Mouse (Mus musculus): ENCODE data around the gene Rhot2. TPM values are rescaled to one million over a fixed set of nuclear protein-coding genes. Genes with fewer than 3 reads are reported as not detected.

Gene Rhot2
- total RNA-seq (2012; rRNA removed), result 36.8 and 52.6 TPM in 2 replicates

DNA sequence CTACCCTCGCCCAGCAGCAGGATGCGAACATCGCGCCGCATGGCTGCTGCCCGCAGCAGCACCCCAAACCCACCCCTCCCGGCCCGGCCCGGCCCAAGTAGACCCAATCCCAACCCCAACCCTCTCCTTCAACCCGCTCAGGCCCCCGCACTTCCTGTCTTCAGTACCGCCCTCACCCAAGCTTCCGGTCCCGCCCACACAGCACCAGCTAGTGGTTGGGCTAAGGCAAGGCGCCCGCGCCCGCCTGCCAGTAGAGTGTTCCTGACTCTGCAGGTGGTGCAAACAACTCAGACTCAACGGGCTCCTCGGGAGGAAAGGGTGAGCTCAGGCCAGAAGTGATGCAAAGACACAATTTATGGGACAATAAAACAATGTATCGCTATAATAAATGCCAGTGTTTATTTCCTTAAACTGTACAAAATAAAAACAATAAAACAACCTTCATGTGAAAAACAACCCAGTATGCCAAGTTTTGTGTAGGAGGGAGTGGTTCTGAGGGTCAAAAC lies at the start of gene Rhot2:
Gene Rhot2 (minus strand): TSS at position 456 of the 506 bp plus-strand sequence.
- no peaks in the 10 kb centered on the region for H3K9me3 ChIP-seq (ENCODE audit: control insufficient read depth, insufficient read depth, low read depth, low read length)
- peak within 1 kb of the TSS; percentile 88 to 93 for H3K4me3 ChIP-seq (ENCODE audit: insufficient read depth in 1 of 2, low read depth in 1 of 2, low read length in 2 of 2, poor library complexity in 1 of 2, severe bottlenecking in 1 of 2)
- peak within 1 kb of the TSS; percentile 22; the same call in 1 of the 2 replicates for H3K27ac ChIP-seq (ENCODE audit: insufficient read depth, low read depth, low read length, poor library complexity, severe bottlenecking)
- peak; percentile 83 for DNase-seq (ENCODE audit: low read depth, low spot score)
- peak within 1 kb of the TSS; percentile 94 for H3K9ac ChIP-seq (ENCODE audit: insufficient read depth, low read depth, low read length, poor library complexity, severe bottlenecking)
- TF ChIP-seq CHD2 (IDR thresholded peaks at IDR 0.05; ENCODE audit: low read depth, low read length), result no peak
- no peak for TF ChIP-seq ZC3H11A (IDR thresholded peaks at IDR 0.05; ENCODE audit: borderline replicate concordance, low read depth, low read length)
- no peak for TF ChIP-seq ZNF384 (IDR thresholded peaks at IDR 0.05; ENCODE audit: low read depth, low read length)
- no peak for TF ChIP-seq MAFK (IDR thresholded peaks at IDR 0.05; ENCODE audit: insufficient read depth, low read depth, low read length)
- TF ChIP-seq HCFC1 (IDR thresholded peaks at IDR 0.05; ENCODE audit: borderline replicate concordance, insufficient read depth, low read length), result no peak
- peaks cover 2 to 6% of the 10 kb centered on the region in 2 experiments; a peak in 1 of 4 replicates for H3K4me1 ChIP-seq (ENCODE audit: control insufficient read depth in 2 of 2, insufficient read depth in 2 of 2, low read length in 2 of 2, poor library complexity in 1 of 2)
- in situ Hi-C loops (cut with MboI; ENCODE audit: low sequenced_read_pairs in 2 of 2, unreplicated experiment in 2 of 2), result no loop called here
- H3K36me3 ChIP-seq (ENCODE audit: control insufficient read depth, insufficient read depth, low read length, poor library complexity, severe bottlenecking), result peaks cover 37% of the 10 kb centered on the region

DNA sequence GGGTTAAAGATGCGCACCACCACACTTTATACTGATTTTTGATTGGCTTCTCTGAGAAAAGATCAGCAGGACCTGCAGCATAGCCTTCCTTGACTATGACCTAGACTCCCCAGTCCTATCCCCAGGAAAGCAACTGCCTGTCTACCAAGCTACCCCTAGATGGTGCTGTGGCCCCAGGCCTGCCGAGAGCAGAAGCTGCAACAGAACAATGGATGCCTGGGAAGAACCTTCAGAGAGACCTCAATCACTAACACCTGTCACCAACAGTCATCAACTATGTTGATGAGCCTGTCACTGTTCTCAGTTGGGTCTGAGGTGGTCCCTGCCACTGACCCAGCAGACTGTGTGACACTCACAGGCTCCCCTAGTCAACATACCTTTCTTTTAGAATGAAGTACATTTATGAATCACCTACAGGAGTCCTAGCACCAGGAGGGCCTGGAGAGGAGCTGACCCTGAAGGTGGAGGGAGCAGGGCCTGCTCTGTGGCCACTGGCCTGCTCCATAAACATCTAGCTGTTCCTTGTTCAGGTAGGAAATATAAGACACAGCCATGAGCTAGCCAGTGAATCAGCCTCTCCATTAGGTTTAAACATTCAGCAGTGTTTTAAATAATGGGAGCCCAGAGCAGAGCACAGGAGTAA lies 49.4 kb upstream of the Rhot2 start:
- H3K4me1 ChIP-seq (ENCODE audit: control insufficient read depth in 2 of 2, insufficient read depth in 2 of 2, low read length in 2 of 2, poor library complexity in 1 of 2), result peaks cover 0 to 3% of the 10 kb centered on the region in 2 experiments; a peak in 1 of 4 replicates
- H3K36me3 ChIP-seq (ENCODE audit: control insufficient read depth, insufficient read depth, low read length, poor library complexity, severe bottlenecking), result peaks cover 4% of the 10 kb centered on the region; the same call in 1 of the 2 replicates
- TF ChIP-seq HCFC1 (IDR thresholded peaks at IDR 0.05; ENCODE audit: borderline replicate concordance, insufficient read depth, low read length) (no peak), MAFK (IDR thresholded peaks at IDR 0.05; ENCODE audit: insufficient read depth, low read depth, low read length) (no peak), ZC3H11A (IDR thresholded peaks at IDR 0.05; ENCODE audit: borderline replicate concordance, low read depth, low read length) (no peak; the same call in 1 of the 2 replicates), ZNF384 (IDR thresholded peaks at IDR 0.05; ENCODE audit: low read depth, low read length) (no peak), CHD2 (IDR thresholded peaks at IDR 0.05; ENCODE audit: low read depth, low read length) (no peak)
- no peaks in the 10 kb centered on the region for H3K9me3 ChIP-seq (ENCODE audit: control insufficient read depth, insufficient read depth, low read depth, low read length)
- H3K27ac ChIP-seq (ENCODE audit: insufficient read depth, low read depth, low read length, poor library complexity, severe bottlenecking), result no peak overlapping the region
- in situ Hi-C loops (cut with MboI; ENCODE audit: low sequenced_read_pairs in 2 of 2, unreplicated experiment in 2 of 2), result no loop called here
- no peak overlapping the region for H3K4me3 ChIP-seq (ENCODE audit: insufficient read depth in 1 of 2, low read depth in 1 of 2, low read length in 2 of 2, poor library complexity in 1 of 2, severe bottlenecking in 1 of 2)
- H3K9ac ChIP-seq (ENCODE audit: insufficient read depth, low read depth, low read length, poor library complexity, severe bottlenecking), result no peak overlapping the region
- peak; percentile 64 for DNase-seq (ENCODE audit: low read depth, low spot score)

DNA sequence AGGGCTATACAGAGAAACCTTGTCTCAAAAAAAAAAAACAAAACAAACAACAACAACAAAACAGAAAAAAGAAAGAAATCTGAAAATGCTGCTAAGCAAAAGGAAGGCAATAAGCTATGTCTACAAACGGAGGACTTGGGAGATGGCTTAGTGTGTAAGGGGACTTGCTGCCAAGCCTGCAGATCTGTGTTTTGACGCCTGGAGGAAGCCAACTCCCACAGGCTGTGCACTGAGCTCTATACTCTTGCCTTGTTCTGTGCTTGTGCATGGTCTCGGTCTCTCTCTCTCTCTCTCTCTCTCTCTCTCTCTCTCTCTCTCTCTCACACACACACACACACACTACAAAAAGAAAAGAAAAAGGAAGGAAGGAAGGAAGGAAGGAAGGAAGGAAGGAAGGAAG lies 44.2 kb upstream of the Rhot2 start:
- H3K9ac ChIP-seq (ENCODE audit: insufficient read depth, low read depth, low read length, poor library complexity, severe bottlenecking), result no peak overlapping the region
- H3K36me3 ChIP-seq (ENCODE audit: control insufficient read depth, insufficient read depth, low read length, poor library complexity, severe bottlenecking), result peaks cover 18% of the 10 kb centered on the region; the same call in 1 of the 2 replicates
- in situ Hi-C loops (cut with MboI; ENCODE audit: low sequenced_read_pairs in 2 of 2, unreplicated experiment in 2 of 2), result no loop called here
- peaks cover 3 to 14% of the 10 kb centered on the region in 2 experiments; a peak in 2 of 4 replicates for H3K4me1 ChIP-seq (ENCODE audit: control insufficient read depth in 2 of 2, insufficient read depth in 2 of 2, low read length in 2 of 2, poor library complexity in 1 of 2)
- DNase-seq (ENCODE audit: low read depth, low spot score), result no peak
- H3K27ac ChIP-seq (ENCODE audit: insufficient read depth, low read depth, low read length, poor library complexity, severe bottlenecking), result no peak overlapping the region
- H3K4me3 ChIP-seq (ENCODE audit: insufficient read depth in 1 of 2, low read depth in 1 of 2, low read length in 2 of 2, poor library complexity in 1 of 2, severe bottlenecking in 1 of 2), result no peak overlapping the region
- H3K9me3 ChIP-seq (ENCODE audit: control insufficient read depth, insufficient read depth, low read depth, low read length), result no peaks in the 10 kb centered on the region
- TF ChIP-seq HCFC1 (IDR thresholded peaks at IDR 0.05; ENCODE audit: borderline replicate concordance, insufficient read depth, low read length) (no peak), MAFK (IDR thresholded peaks at IDR 0.05; ENCODE audit: insufficient read depth, low read depth, low read length) (no peak), ZC3H11A (IDR thresholded peaks at IDR 0.05; ENCODE audit: borderline replicate concordance, low read depth, low read length) (no peak), CHD2 (IDR thresholded peaks at IDR 0.05; ENCODE audit: low read depth, low read length) (no peak), ZNF384 (IDR thresholded peaks at IDR 0.05; ENCODE audit: low read depth, low read length) (no peak)

GRCm38 (mm10) chr17:25887467-25887866 lies 42.8 kb upstream of the Rhot2 start:
- in situ Hi-C loops (cut with MboI; ENCODE audit: low sequenced_read_pairs in 2 of 2, unreplicated experiment in 2 of 2), result no loop called here
- Histone ChIP-seq H3K9me3 (ENCODE audit: control insufficient read depth, insufficient read depth, low read depth, low read length) (no peaks in the 10 kb centered on the region), H3K36me3 (ENCODE audit: control insufficient read depth, insufficient read depth, low read length, poor library complexity, severe bottlenecking) (peaks cover 26% of the 10 kb centered on the region), H3K27ac (ENCODE audit: insufficient read depth, low read depth, low read length, poor library complexity, severe bottlenecking) (no peak overlapping the region), H3K4me3 (ENCODE audit: insufficient read depth in 1 of 2, low read depth in 1 of 2, low read length in 2 of 2, poor library complexity in 1 of 2, severe bottlenecking in 1 of 2) (no peak overlapping the region), H3K4me1 (ENCODE audit: control insufficient read depth in 2 of 2, insufficient read depth in 2 of 2, low read length in 2 of 2, poor library complexity in 1 of 2) (peaks cover 3 to 17% of the 10 kb centered on the region in 2 experiments; a peak in 3 of 4 replicates), H3K9ac (ENCODE audit: insufficient read depth, low read depth, low read length, poor library complexity, severe bottlenecking) (no peak overlapping the region)
- TF ChIP-seq ZNF384 (IDR thresholded peaks at IDR 0.05; ENCODE audit: low read depth, low read length) (no peak), HCFC1 (IDR thresholded peaks at IDR 0.05; ENCODE audit: borderline replicate concordance, insufficient read depth, low read length) (no peak), ZC3H11A (IDR thresholded peaks at IDR 0.05; ENCODE audit: borderline replicate concordance, low read depth, low read length) (no peak), MAFK (IDR thresholded peaks at IDR 0.05; ENCODE audit: insufficient read depth, low read depth, low read length) (no peak), CHD2 (IDR thresholded peaks at IDR 0.05; ENCODE audit: low read depth, low read length) (no peak)
- no peak for DNase-seq (ENCODE audit: low read depth, low spot score)

Data from ES-E14 (cell line).